Mouse (Mus musculus) gonadal fat pad, adult 2 months (tissue): Measurements from ENCODE around the gene Mlf1. TPM values are rescaled to one million over a fixed set of nuclear protein-coding genes. Genes with fewer than 3 reads are reported as not detected.

Experiments
- DNase-seq: peaks from one replicate; pipeline ENCODE4 v3.0.0-alpha.2; 2012; ENCODE audit warnings: low read depth
- polyA plus RNA-seq: library from polyadenylated mRNA; depleted of rRNA; stranded (reverse); fragments of >200 nt; gene quantifications from 2 replicates; pipeline ENCODE4 v1.2.3, GENCODE M21; 2012; rRNA removed

Mlf1 gene
- polyA plus RNA-seq, 1 experiment = 2.7 TPM

- DNase-seq = no peak
Observed at GRCm38 (mm10) chr3:67447143-67447542, 73.2 kb downstream of the Mlf1 start.

Other genes starting within 250 kb of the Mlf1 start
- not detected in 2 replicates for gene Gm17402, start 1.1 kb downstream of the Mlf1 start, polyA plus RNA-seq
- gene Gfm1, start 56.0 kb downstream of the Mlf1 start, polyA plus RNA-seq = 15.8 and 19.8 TPM in 2 replicates
- 18.4 and 23.2 TPM in 2 replicates for gene Lxn, start 89.8 kb downstream of the Mlf1 start, polyA plus RNA-seq
- 7.9 and 13.6 TPM in 2 replicates for gene Rarres1, start 141.4 kb downstream of the Mlf1 start, polyA plus RNA-seq
- gene Mfsd1, start 208.6 kb downstream of the Mlf1 start, polyA plus RNA-seq = 37.6 and 40.3 TPM in 2 replicates